Mouse (Mus musculus) layer of hippocampus, adult 9-10 months (tissue): ENCODE measurements around the gene Tdrd12.
"Not testable (repeated sequence)": the region's sequence is repeated elsewhere in the genome, so short reads cannot be mapped to it uniquely, and the experiment has no call there.

Experiments used
- DNase-seq: peaks from one replicate; pipeline ENCODE4 v3.0.0; 2022; ENCODE audit warnings: low spot score

The Tdrd12 gene

GRCm38 (mm10) chr7:35555224-35556204 is 18.0 kb upstream of the Tdrd12 start:
- DNase-seq = peak; percentile 54

- DNase-seq = peak; percentile 9
Measured at GRCm38 (mm10) chr7:35554605-35555175, 17.1 kb upstream of the Tdrd12 start.

GRCm38 (mm10) chr7:35553751-35554604 is 16.4 kb upstream of the Tdrd12 start:
- DNase-seq = peak; percentile 15

GRCm38 (mm10) chr7:35545881-35546280 is 8.3 kb upstream of the Tdrd12 start:
- peak; percentile 63 for DNase-seq

DNA sequence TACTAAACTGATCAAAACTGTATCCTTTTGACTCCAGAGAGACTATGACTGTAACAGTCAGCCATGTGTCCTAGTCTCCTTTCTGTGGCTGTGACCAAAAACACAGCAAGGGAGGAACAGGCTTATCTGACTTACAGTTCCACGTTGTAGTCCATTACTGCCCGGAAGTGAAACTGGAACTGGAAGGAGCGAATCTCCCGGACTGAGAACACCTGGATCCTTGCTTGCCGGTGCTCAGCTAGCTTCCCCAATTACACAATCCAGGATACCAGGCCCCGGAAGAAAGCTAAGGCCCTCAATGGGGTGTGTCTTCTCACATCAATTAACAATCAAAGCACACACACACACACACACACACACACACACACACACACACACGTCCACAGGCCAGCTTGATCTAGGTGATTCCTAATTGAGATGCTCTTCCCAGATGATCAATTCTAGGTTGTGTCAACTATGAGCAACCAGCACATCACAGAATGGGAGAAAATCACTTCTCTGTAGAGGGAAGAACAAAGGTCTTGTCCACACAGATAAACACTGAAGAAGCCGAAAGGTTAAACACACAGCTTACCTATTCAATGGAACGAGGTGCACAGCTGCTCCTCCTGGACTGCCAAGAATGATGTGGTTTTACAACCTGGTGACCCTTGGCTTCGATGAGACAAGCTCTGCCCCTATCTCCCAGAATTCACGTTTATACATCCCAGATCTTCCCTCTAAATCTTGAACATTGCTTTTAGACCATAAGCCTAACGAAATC is 1.6 kb downstream of the Tdrd12 start:
- no peak for DNase-seq

DNA sequence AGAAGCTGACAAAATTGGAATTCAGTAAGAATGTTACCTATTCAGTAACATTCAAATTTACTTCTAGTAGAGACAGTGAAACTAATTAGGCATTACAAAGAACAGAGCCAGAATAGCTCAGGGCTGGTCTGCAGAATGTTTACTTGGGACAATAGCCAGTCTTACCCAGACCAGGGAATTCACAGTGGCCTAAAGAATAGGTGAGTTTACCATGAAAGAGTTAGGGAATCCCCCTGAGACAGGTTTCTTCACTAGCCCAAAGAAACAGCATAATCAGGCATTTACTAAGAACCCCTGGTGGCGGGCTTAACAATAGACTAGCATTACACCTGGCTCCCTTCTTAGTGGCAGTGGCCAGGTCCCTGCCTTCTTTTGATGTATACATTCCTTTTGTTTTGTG is 7.0 kb downstream of the Tdrd12 start:
- DNase-seq = not testable (repeated sequence)

DNA sequence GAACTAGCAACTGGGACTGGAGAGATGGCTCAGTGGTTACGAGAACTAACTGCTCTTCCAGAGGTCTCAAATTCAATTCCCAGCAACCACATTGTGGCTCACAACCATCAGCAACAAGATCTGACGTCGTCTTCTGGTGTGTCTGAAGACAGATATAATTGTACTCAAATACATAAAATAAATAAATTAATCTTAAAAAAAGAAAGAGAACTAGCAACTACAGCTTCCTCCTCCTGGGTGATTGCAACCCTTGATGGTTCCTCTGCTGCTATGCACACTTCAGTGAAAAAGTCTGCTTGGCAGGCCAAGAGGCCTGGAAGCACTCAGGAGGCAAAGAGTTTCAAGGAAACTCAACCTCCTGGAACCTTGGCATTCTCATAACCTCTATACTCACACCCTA is 7.5 kb downstream of the Tdrd12 start:
- DNase-seq = no peak

DNA sequence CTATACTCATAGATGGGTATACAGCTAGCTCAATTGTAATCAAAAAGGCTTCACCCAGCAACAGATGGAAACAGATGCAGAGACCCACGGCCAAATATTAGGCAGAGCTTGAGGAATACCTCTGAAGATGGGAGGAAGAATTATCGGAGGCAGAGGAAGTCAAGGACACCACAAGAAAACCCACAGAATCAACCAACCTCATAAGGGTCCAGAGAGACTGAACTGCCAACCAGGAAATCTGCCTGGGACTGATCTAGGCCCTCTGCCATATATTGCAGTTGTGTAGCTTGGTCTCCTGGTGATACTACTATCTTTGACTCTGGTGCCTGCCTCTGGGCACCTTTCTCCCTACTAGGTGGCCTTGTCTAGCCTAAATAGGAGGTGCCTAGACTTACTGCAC is 10.8 kb downstream of the Tdrd12 start:
- no peak for DNase-seq

DNA sequence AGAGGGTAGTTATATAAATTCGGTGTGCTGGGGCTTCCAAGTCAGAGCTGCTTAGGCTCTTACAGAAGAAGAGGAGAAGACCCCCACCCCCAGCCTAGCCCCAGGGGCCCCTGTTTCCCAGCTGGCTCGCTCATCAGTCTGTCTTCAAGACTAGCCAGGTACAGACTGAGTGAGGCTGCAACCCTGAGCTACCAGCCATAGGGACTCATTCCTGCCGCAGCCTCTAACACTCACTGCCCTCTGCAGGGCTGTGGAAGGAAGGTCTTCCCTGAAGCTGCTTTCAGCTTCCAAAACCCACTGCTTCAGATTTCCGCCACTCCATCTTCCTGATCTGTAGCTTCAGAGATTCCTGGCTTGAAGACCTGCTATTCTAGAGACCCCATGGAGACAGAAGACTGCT is 35.5 kb downstream of the Tdrd12 start:
- DNase-seq = no peak

DNA sequence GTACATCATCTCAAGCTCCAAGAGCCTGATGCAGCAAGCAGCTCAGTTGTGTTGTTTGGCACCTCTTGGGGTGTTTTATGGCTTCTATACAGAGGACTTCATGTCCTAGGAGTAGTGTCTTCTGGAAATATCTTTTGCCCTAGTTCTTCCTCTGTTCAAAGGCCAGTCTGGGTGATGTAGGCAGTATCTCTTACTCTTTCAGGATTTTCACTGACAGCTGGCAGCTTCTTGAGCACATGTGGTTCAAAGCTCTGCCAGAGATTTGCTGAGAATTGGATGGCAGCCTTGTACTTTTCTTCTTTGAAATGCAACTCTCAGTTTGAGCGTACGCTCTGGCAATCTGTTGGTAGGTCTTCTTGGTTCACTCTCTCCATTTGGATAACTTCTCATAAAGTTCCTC is 40.0 kb downstream of the Tdrd12 start:
- DNase-seq = no peak

DNA sequence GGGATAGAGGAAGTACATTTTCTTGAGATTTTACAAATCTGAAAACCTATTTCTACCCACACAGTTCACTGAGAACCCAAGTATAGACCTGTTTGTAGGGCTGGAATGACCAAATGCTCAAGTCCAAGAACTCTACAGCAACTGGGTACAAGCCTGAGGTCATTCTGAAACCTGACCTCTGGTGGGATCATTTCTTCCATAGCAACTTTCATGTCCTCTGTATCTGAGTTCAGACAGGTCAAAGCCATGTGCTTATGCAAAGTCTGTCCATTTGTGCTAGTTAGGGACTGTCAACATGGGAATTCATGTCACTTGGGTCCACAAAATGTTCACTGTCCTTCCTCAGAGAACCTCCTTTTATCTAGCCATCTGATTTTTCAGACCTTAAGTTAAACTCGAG is 46.5 kb downstream of the Tdrd12 start:
- no peak for DNase-seq

- DNase-seq = no peak
Measured at GRCm38 (mm10) chr7:35490186-35490585, 47.4 kb downstream of the Tdrd12 start.

GRCm38 (mm10) chr7:35486553-35486952 is 51.0 kb downstream of the Tdrd12 start:
- no peak for DNase-seq

- no peak for DNase-seq
Measured at GRCm38 (mm10) chr7:35485126-35485525, 52.4 kb downstream of the Tdrd12 start.

- no peak for DNase-seq
Measured at GRCm38 (mm10) chr7:35476457-35476856, 61.1 kb downstream of the Tdrd12 start.

DNA sequence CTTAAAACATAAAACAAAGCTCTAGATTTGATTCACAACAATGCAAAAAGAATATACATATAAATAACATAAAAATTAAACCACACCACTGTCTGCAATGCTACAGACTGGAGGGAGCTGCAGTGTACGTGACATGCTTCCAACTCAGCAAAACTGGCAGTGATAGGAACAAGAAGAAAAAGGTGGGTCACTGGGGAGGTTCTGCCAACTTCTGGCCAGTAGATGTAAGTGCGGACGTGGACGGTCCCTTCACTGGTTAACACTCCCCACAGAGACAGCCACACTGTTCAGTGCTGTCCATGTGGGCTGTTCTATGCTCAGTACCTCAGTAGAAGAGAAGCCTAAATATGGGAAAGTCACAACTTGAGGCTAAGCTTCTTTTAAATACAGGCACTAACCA is 66.8 kb downstream of the Tdrd12 start:
- DNase-seq = no peak

GRCm38 (mm10) chr7:35467856-35468255 is 69.7 kb downstream of the Tdrd12 start:
- no peak for DNase-seq

- DNase-seq = peak; percentile 16
Measured at GRCm38 (mm10) chr7:35465027-35465426, 72.5 kb downstream of the Tdrd12 start.

GRCm38 (mm10) chr7:35460971-35461370 is 76.6 kb downstream of the Tdrd12 start:
- no peak for DNase-seq

- DNase-seq = no peak
Measured at GRCm38 (mm10) chr7:35456091-35456814, 81.3 kb downstream of the Tdrd12 start.

DNA sequence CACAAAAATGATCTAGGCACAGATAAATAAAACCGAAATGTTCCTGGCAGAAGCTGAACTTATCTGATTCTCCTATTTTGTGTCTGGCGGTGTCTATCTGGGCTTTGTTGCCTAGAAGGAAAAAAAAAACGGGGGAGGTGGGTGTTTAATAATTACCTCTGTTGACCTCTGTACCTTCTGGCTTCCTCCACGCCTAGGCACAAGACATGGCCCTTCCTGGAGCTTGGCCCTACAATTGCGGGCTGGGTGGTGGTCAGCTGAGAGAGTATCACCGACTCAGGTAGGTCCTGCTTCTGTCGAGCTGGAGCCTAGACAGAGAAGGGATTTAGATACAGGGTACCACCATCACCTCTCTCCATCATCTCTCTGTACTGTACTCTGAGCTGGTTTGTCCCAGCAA is 88.7 kb downstream of the Tdrd12 start:
- DNase-seq = no peak
